Mouse (Mus musculus): Measurements from ENCODE around the gene Il31.

DNA sequence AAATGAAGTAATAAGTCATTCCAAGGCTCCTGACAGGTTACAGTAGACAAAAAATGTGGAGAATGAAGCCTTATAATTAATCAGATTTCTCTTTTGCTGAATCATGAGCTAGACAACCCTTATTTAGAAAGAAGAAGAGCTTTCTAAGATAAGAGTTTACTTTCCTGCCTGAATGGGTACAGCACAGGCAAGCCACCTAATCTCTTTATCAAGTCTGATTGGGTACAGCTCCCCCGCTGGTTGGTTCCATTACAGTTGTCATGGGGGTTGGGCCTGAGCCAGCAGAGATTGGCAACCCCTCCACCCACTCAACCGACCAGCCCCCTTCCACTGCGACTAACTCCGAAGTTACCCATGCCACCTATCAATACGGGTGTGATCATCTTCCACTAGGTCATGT, 27.9 kb downstream of the Il31 start:
- TF ChIP-seq EP300 (IDR thresholded peaks at IDR 0.05; ENCODE audit: low read depth): no peak
- TF ChIP-seq CTCF (IDR thresholded peaks at IDR 0.05; ENCODE audit: low read depth): no peak
